Mouse (Mus musculus) megakaryocyte, embryonic 14.5 days (primary cell): ENCODE data around the gene Fpr1.

Source experiments
- FLI1 ChIP-seq: IDR thresholded peaks from 2 replicates; pipeline ENCODE4 v1.6.1; 2012; ENCODE audit warnings: low read length, inconsistent platforms, mixed read lengths
- GATA1 ChIP-seq: IDR thresholded peaks from 3 replicates; pipeline ENCODE4 v1.6.1; 2012; ENCODE audit warnings: mixed read lengths, low read length, inconsistent platforms, borderline replicate concordance

- no peak for TF ChIP-seq GATA1
- no peak for TF ChIP-seq FLI1
These were observed 47.6 kb downstream of the Fpr1 start for GRCm38 (mm10) chr17:17836101-17836500.
